Mouse (Mus musculus): ENCODE measurements at regions not wholly inside any gene's neighbourhood (a gene's known extent, or its start where the extent isn't known, plus 50 kb on each side); places are given as distances from the start of the nearest gene placed in this dataset.

- ATAC-seq (ENCODE audit: low FRiP score, low TSS enrichment) (no peak), DNase-seq (ENCODE audit: low spot score) (no peak)
- 78% methylated on average over 1 of the region's 1 CpGs for WGBS
- TF ChIP-seq EP300 (optimal IDR thresholded peaks at IDR 0.05) = no peak
- TF ChIP-seq CTCF (IDR thresholded peaks at IDR 0.05; ENCODE audit: low read depth) = no peak
- no peaks in the 10 kb centered on the region for H3K4me1 ChIP-seq (replicated peaks; ENCODE audit: control insufficient read depth, insufficient read depth)
- no peak overlapping the region for H3K4me3 ChIP-seq (ENCODE audit: low read depth, low read length)
- no peak overlapping the region for H3K4me2 ChIP-seq (replicated peaks; ENCODE audit: low read depth)
- no peaks in the 10 kb centered on the region for H3K9me3 ChIP-seq (ENCODE audit: control insufficient read depth, low read length)
- no peak overlapping the region for H3K27ac ChIP-seq (replicated peaks)
- no peaks in the 10 kb centered on the region for H3K27me3 ChIP-seq (ENCODE audit: control insufficient read depth, insufficient read depth, low read length)
- no peaks in the 10 kb centered on the region for H3K36me3 ChIP-seq (ENCODE audit: control insufficient read depth, insufficient read depth, low read length)
- no peak overlapping the region for H3K9ac ChIP-seq (ENCODE audit: low read length)
These were observed 445.7 kb downstream of the Lmo4 start for GRCm38 (mm10) chr3:143759337-143759736.

GRCm38 (mm10) chr3:143753197-143753596 lies 451.8 kb downstream of the Lmo4 start:
- TF ChIP-seq EP300 (optimal IDR thresholded peaks at IDR 0.05) (no peak), CTCF (IDR thresholded peaks at IDR 0.05; ENCODE audit: low read depth) (no peak)
- no peak overlapping the region for H3K4me3 ChIP-seq (ENCODE audit: low read depth, low read length)
- H3K27ac ChIP-seq (replicated peaks) = no peak overlapping the region
- no peak overlapping the region for H3K9ac ChIP-seq (ENCODE audit: low read length)
- no peaks in the 10 kb centered on the region for H3K36me3 ChIP-seq (ENCODE audit: control insufficient read depth, insufficient read depth, low read length)
- H3K4me1 ChIP-seq (replicated peaks; ENCODE audit: control insufficient read depth, insufficient read depth) = no peaks in the 10 kb centered on the region
- 88% methylated on average over 3 of the region's 3 CpGs for WGBS
- no peaks in the 10 kb centered on the region for H3K9me3 ChIP-seq (ENCODE audit: control insufficient read depth, low read length)
- no peak overlapping the region for H3K4me2 ChIP-seq (replicated peaks; ENCODE audit: low read depth)
- DNase-seq (ENCODE audit: low spot score) (no peak), ATAC-seq (ENCODE audit: low FRiP score, low TSS enrichment) (no peak)
- H3K27me3 ChIP-seq (ENCODE audit: control insufficient read depth, insufficient read depth, low read length) = no peaks in the 10 kb centered on the region

GRCm38 (mm10) chr3:143752660-143753059 lies 452.4 kb downstream of the Lmo4 start:
- Histone ChIP-seq H3K27ac (replicated peaks) (no peak overlapping the region), H3K9ac (ENCODE audit: low read length) (no peak overlapping the region), H3K4me1 (replicated peaks; ENCODE audit: control insufficient read depth, insufficient read depth) (no peaks in the 10 kb centered on the region), H3K27me3 (ENCODE audit: control insufficient read depth, insufficient read depth, low read length) (no peaks in the 10 kb centered on the region), H3K4me2 (replicated peaks; ENCODE audit: low read depth) (no peak overlapping the region), H3K9me3 (ENCODE audit: control insufficient read depth, low read length) (no peaks in the 10 kb centered on the region), H3K36me3 (ENCODE audit: control insufficient read depth, insufficient read depth, low read length) (no peaks in the 10 kb centered on the region), H3K4me3 (ENCODE audit: low read depth, low read length) (no peak overlapping the region)
- TF ChIP-seq EP300 (optimal IDR thresholded peaks at IDR 0.05) (no peak), CTCF (IDR thresholded peaks at IDR 0.05; ENCODE audit: low read depth) (peak; percentile 39)
- no peak for ATAC-seq (ENCODE audit: low FRiP score, low TSS enrichment)
- no peak for DNase-seq (ENCODE audit: low spot score)
- WGBS = 84% methylated on average over 1 of the region's 1 CpGs

GRCm38 (mm10) chr3:143750128-143750527 lies 454.9 kb downstream of the Lmo4 start:
- Histone ChIP-seq H3K27ac (replicated peaks) (no peak overlapping the region), H3K4me1 (replicated peaks; ENCODE audit: control insufficient read depth, insufficient read depth) (no peaks in the 10 kb centered on the region), H3K9ac (ENCODE audit: low read length) (no peak overlapping the region), H3K27me3 (ENCODE audit: control insufficient read depth, insufficient read depth, low read length) (no peaks in the 10 kb centered on the region), H3K36me3 (ENCODE audit: control insufficient read depth, insufficient read depth, low read length) (no peaks in the 10 kb centered on the region), H3K4me3 (ENCODE audit: low read depth, low read length) (no peak overlapping the region), H3K4me2 (replicated peaks; ENCODE audit: low read depth) (no peak overlapping the region), H3K9me3 (ENCODE audit: control insufficient read depth, low read length) (no peaks in the 10 kb centered on the region)
- 80% methylated on average over 4 of the region's 4 CpGs for WGBS
- no peak for DNase-seq (ENCODE audit: low spot score)
- ATAC-seq (ENCODE audit: low FRiP score, low TSS enrichment) = no peak
- TF ChIP-seq EP300 (optimal IDR thresholded peaks at IDR 0.05) (no peak), CTCF (IDR thresholded peaks at IDR 0.05; ENCODE audit: low read depth) (no peak)

DNA sequence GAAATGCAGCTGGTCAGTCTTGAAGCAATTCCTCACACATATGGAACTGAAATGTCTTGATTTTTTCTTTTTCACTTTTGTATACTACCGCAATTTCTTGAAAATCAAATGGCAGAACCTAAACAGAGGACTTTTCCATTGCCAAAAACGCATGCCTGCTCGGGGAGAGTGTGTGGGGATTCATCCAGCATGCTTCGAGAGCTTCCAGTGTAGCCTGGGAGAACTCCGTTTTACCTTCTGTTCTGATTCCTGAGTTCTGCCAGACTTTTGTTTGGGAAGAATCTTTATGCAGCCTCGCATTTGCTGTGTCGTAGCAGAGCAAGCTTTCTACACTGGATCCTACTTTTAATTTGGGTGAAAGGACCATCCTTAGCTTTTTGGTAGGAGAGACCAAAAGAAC lies 461.4 kb downstream of the Lmo4 start:
- TF ChIP-seq EP300 (optimal IDR thresholded peaks at IDR 0.05) (no peak), CTCF (IDR thresholded peaks at IDR 0.05; ENCODE audit: low read depth) (no peak)
- Histone ChIP-seq H3K36me3 (ENCODE audit: control insufficient read depth, insufficient read depth, low read length) (no peaks in the 10 kb centered on the region), H3K9me3 (ENCODE audit: control insufficient read depth, low read length) (no peaks in the 10 kb centered on the region), H3K27me3 (ENCODE audit: control insufficient read depth, insufficient read depth, low read length) (no peaks in the 10 kb centered on the region), H3K4me2 (replicated peaks; ENCODE audit: low read depth) (peak overlapping the region; percentile 41), H3K9ac (ENCODE audit: low read length) (no peak overlapping the region), H3K27ac (replicated peaks) (no peak overlapping the region), H3K4me3 (ENCODE audit: low read depth, low read length) (peak overlapping the region; percentile 22), H3K4me1 (replicated peaks; ENCODE audit: control insufficient read depth, insufficient read depth) (no peaks in the 10 kb centered on the region)
- no peak for DNase-seq (ENCODE audit: low spot score)
- no peak for ATAC-seq (ENCODE audit: low FRiP score, low TSS enrichment)
- WGBS = 21% methylated on average over 7 of the region's 7 CpGs

DNA sequence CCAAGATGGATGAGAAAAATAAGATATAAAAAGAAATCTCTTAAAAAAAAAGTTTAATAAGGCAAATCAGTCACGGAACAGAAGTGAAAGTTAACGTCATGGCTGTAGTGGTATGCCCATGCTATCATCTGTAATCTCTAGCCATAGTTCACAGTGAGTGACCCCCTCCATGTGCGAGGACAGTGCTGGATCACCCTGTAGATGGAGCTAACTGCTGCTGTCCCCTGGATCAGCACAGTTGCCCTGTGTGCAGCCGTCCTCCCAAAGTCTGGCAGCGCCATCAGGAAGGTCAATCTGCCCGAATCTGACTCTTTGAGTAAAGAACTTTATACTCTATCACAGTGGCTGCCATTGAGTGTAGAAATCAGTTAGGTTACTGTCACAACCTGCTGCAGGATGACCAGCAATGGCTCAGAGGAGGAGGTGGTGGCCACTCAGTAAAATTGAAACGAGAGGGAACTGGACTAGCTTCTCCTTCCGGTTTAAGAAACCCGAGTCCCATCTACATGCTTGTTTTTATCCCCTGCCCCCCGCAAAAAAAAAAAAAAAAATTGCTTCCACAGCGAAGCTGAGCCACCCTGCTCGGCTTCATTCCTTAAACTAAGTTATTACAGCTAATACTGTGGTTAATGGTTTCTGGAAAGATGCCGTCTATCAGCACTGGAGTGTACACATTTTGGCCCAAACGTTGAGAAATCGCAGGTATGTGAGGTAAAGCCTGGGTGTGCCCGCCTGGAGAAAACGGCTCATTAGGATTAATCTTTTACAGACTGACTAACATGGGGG lies 462.0 kb downstream of the Lmo4 start:
- WGBS = 33% methylated on average over 17 of the region's 17 CpGs
- H3K27ac ChIP-seq (replicated peaks) = no peak overlapping the region
- no peaks in the 10 kb centered on the region for H3K36me3 ChIP-seq (ENCODE audit: control insufficient read depth, insufficient read depth, low read length)

More for the DNA sequence above, 462.0 kb downstream of the Lmo4 start:
- no peaks in the 10 kb centered on the region for H3K9me3 ChIP-seq (ENCODE audit: control insufficient read depth, low read length)
- TF ChIP-seq EP300 (optimal IDR thresholded peaks at IDR 0.05) = no peak
- peak; percentile 43 for TF ChIP-seq CTCF (IDR thresholded peaks at IDR 0.05; ENCODE audit: low read depth)
- H3K27me3 ChIP-seq (ENCODE audit: control insufficient read depth, insufficient read depth, low read length) = no peaks in the 10 kb centered on the region
- ATAC-seq (ENCODE audit: low FRiP score, low TSS enrichment) (peak; percentile 63), DNase-seq (ENCODE audit: low spot score) (peak; percentile 45)
- H3K9ac ChIP-seq (ENCODE audit: low read length) = no peak overlapping the region
- H3K4me3 ChIP-seq (ENCODE audit: low read depth, low read length) = peak overlapping the region; percentile 22
- peak overlapping the region; percentile 41 for H3K4me2 ChIP-seq (replicated peaks; ENCODE audit: low read depth)
- H3K4me1 ChIP-seq (replicated peaks; ENCODE audit: control insufficient read depth, insufficient read depth) = no peaks in the 10 kb centered on the region
